Mouse (Mus musculus): ENCODE measurements at regions not wholly inside any gene's neighbourhood (a gene's known extent, or its start where the extent isn't known, plus 50 kb on each side); places are given as distances from the start of the nearest gene placed in this dataset.

DNA sequence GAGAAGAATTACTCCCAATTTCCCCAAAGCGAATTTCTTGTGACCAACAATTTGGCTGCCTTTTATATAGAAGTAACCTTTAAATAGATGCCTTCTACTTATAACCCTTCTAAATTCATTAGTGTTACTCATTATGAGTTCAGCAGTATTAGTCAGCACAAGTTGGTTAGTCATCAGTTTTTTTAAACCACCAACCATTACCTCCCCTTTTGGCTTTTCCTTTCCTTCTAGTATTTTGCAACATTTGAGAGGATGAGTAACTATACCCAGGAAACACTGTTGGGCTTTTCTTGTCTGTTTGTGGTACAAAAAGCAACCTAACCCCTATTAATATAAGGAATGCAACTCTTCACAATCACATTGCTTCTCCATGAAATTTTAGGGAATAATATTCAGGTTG, 278.6 kb downstream of the Tex13c3 start:
- no peak overlapping the region for H3K27ac ChIP-seq (ENCODE audit: insufficient read depth, low read depth)
- TF ChIP-seq TBP (conservative IDR thresholded peaks at IDR 0.05; ENCODE audit: low read depth, low read length), result no peak
- no peak for TF ChIP-seq SMC3 (IDR thresholded peaks at IDR 0.05; ENCODE audit: low read depth, low read length)
- TF ChIP-seq KAT2A (IDR thresholded peaks at IDR 0.05; ENCODE audit: insufficient replicate concordance, low read length), result no peak
- TF ChIP-seq MAX (IDR thresholded peaks at IDR 0.05; ENCODE audit: low read length), result no peak
- no peak for TF ChIP-seq EP300 (IDR thresholded peaks at IDR 0.05; ENCODE audit: low read length)
- TF ChIP-seq MXI1 (IDR thresholded peaks at IDR 0.05; ENCODE audit: low read depth, low read length), result no peak

DNA sequence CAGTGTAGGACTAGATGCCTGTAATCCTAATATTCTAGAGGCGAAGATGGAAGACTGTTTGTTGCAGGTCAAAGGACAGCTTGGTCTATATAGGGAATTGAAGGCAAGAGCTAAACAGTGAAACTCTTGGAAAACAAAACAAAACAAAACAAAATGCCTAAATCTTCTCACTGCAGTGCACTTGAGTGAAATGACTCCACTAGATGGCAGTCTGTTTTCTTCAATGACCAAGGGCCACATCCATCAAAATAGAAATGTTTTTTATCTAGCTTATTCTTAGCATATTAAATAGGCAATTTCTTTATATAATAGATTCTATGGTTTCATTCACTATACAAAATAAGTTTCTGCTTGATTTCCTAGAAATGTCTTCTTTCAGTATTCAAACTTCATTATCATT, 279.7 kb downstream of the Tex13c3 start:
- no peaks in the 10 kb centered on the region for H3K79me2 ChIP-seq (replicated peaks; ENCODE audit: control insufficient read depth, extremely low read depth, insufficient read depth, poor library complexity, severe bottlenecking)
- dilution Hi-C loops (cut with MboI; ENCODE audit: extremely low pct_ligation_motif_present, extremely low pct_unique_long_range_greater_than_20kb, low sequenced_read_pairs), result no loop called here
- no peak overlapping the region for H3K4me2 ChIP-seq (ENCODE audit: insufficient read depth, low read depth, poor library complexity, severe bottlenecking)
- H3K9ac ChIP-seq (ENCODE audit: insufficient read depth, low read depth), result no peak overlapping the region
- no peaks in the 10 kb centered on the region for H3K27me3 ChIP-seq (replicated peaks)
- no peaks in the 10 kb centered on the region for H3K4me1 ChIP-seq (ENCODE audit: control insufficient read depth in 1 of 2, insufficient read depth in 2 of 2)
- H3K9me3 ChIP-seq (replicated peaks; ENCODE audit: low read length), result no peaks in the 10 kb centered on the region
- TF ChIP-seq RCOR1 (conservative IDR thresholded peaks at IDR 0.05; ENCODE audit: low read depth, low read length) (no peak), CTCF (conservative IDR thresholded peaks at IDR 0.05 in 1 of 2, IDR thresholded peaks at IDR 0.05 in 1 of 2; ENCODE audit: low read depth in 2 of 2, low read length in 2 of 2) (peak in 1 of 2 experiments; percentile 28; a peak in 1 of 4 replicates)
- no peaks in the 10 kb centered on the region for H3K36me3 ChIP-seq (replicated peaks in 1 of 2; ENCODE audit: control insufficient read depth in 1 of 2, insufficient read depth in 1 of 2, low read length in 1 of 2)
- in situ Hi-C loops (cut with MboI; ENCODE audit: low pct_ligation_motif_present, low pct_unique_long_range_greater_than_20kb, low sequenced_read_pairs), result no loop called here
- H3K27ac ChIP-seq (ENCODE audit: insufficient read depth, low read depth), result no peak overlapping the region
- DNase-seq (ENCODE audit: extremely low read depth), result peak; percentile 2
- no peak overlapping the region for H3K4me3 ChIP-seq (replicated peaks in 1 of 3; ENCODE audit: low read depth in 2 of 3, low read length in 2 of 3, poor library complexity in 1 of 3)

More for the DNA sequence above, 278.6 kb downstream of the Tex13c3 start:
- peak; percentile 4 for DNase-seq (ENCODE audit: extremely low read depth)
- Histone ChIP-seq H3K9me3 (replicated peaks; ENCODE audit: low read length) (no peaks in the 10 kb centered on the region), H3K4me3 (replicated peaks in 1 of 3; ENCODE audit: low read depth in 2 of 3, low read length in 2 of 3, poor library complexity in 1 of 3) (no peak overlapping the region), H3K4me2 (ENCODE audit: insufficient read depth, low read depth, poor library complexity, severe bottlenecking) (no peak overlapping the region), H3K27me3 (replicated peaks) (no peaks in the 10 kb centered on the region), H3K36me3 (replicated peaks in 1 of 2; ENCODE audit: control insufficient read depth in 1 of 2, insufficient read depth in 1 of 2, low read length in 1 of 2) (no peaks in the 10 kb centered on the region), H3K9ac (ENCODE audit: insufficient read depth, low read depth) (no peak overlapping the region), H3K79me2 (replicated peaks; ENCODE audit: control insufficient read depth, extremely low read depth, insufficient read depth, poor library complexity, severe bottlenecking) (no peaks in the 10 kb centered on the region), H3K4me1 (ENCODE audit: control insufficient read depth in 1 of 2, insufficient read depth in 2 of 2) (no peaks in the 10 kb centered on the region)
- in situ Hi-C loops (cut with MboI; ENCODE audit: low pct_ligation_motif_present, low pct_unique_long_range_greater_than_20kb, low sequenced_read_pairs), result no loop called here
- dilution Hi-C loops (cut with MboI; ENCODE audit: extremely low pct_ligation_motif_present, extremely low pct_unique_long_range_greater_than_20kb, low sequenced_read_pairs), result no loop called here

DNA sequence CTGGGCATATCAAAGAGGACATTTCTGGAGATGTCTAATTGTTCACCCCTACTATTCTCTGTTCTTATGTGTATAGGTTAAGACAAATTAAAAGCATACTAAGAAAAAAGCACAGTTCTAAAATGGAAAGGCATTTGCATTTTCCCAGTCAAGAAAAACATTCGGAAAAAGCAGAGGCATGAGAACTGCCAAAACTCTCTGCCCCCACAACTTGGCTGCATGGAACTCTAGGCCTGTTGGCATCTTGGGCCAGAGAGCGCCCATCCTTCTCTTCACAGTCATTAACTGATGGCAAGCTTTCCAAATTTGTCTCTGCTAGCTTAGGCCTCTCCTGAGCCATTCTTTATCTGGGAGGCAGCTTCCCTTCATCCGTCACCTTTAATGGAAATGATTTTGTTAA, 281.6 kb downstream of the Tex13c3 start:
- H3K9me3 ChIP-seq (replicated peaks; ENCODE audit: low read length), result no peaks in the 10 kb centered on the region
- H3K4me3 ChIP-seq (replicated peaks in 1 of 3; ENCODE audit: low read depth in 2 of 3, low read length in 2 of 3, poor library complexity in 1 of 3), result no peak overlapping the region
- H3K36me3 ChIP-seq (replicated peaks in 1 of 2; ENCODE audit: control insufficient read depth in 1 of 2, insufficient read depth in 1 of 2, low read length in 1 of 2), result no peaks in the 10 kb centered on the region
- H3K4me2 ChIP-seq (ENCODE audit: insufficient read depth, low read depth, poor library complexity, severe bottlenecking), result no peak overlapping the region
- DNase-seq (ENCODE audit: extremely low read depth), result no peak
- no peak overlapping the region for H3K9ac ChIP-seq (ENCODE audit: insufficient read depth, low read depth)
- H3K79me2 ChIP-seq (replicated peaks; ENCODE audit: control insufficient read depth, extremely low read depth, insufficient read depth, poor library complexity, severe bottlenecking), result no peaks in the 10 kb centered on the region
- in situ Hi-C loops (cut with MboI; ENCODE audit: low pct_ligation_motif_present, low pct_unique_long_range_greater_than_20kb, low sequenced_read_pairs), result no loop called here
- H3K27me3 ChIP-seq (replicated peaks), result no peaks in the 10 kb centered on the region
- dilution Hi-C loops (cut with MboI; ENCODE audit: extremely low pct_ligation_motif_present, extremely low pct_unique_long_range_greater_than_20kb, low sequenced_read_pairs), result no loop called here
- TF ChIP-seq CHD2 (IDR thresholded peaks at IDR 0.05; ENCODE audit: low read length), result no peak
- no peaks in the 10 kb centered on the region for H3K4me1 ChIP-seq (ENCODE audit: control insufficient read depth in 1 of 2, insufficient read depth in 2 of 2)
- no peak overlapping the region for H3K27ac ChIP-seq (ENCODE audit: insufficient read depth, low read depth)
